Mouse (Mus musculus) layer of hippocampus, postnatal 25 days (tissue): Measurements from ENCODE around the gene Larp4. TPM values are rescaled to one million over a fixed set of nuclear protein-coding genes. Genes with fewer than 3 reads are reported as not detected.

Experiments
- DNase-seq, 2 experiments: peaks; one replicate each; pipeline ENCODE4 v3.0.0; 2022; ENCODE audit warnings: mixed read lengths in 2 of 2, low spot score in 1 of 2; ENCODE audit errors: extremely low spot score in 1 of 2
- total RNA-seq, 2 experiments: library from RNA; stranded (reverse); gene quantifications; 2 replicates each; pipeline ENCODE4 v1.2.3; 2021

Larp4 gene
- total RNA-seq, 2 experiments from 2014 or later, result 46.1 to 52.1 TPM

DNA sequence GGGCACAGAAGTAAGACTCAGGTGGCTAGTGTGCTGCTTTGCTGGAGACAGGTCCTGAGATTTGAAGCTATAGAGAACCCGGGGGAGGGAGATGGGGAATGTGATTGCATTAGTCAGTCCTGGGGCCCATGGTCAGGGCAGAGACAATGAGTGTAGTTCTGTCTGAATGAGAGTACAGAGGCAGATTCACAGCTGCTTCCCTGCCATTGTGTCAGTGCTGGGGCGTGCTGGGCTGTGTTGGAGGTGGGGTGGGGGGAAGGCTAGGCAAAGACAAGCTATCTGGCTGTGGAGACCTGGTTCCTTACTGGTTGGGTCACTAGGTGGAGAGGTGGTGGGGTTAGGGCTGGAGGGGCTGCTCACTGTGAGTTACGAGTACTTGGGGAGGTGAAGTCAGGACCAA, 82.9 kb downstream of the Larp4 start:
- no peak for DNase-seq

DNA sequence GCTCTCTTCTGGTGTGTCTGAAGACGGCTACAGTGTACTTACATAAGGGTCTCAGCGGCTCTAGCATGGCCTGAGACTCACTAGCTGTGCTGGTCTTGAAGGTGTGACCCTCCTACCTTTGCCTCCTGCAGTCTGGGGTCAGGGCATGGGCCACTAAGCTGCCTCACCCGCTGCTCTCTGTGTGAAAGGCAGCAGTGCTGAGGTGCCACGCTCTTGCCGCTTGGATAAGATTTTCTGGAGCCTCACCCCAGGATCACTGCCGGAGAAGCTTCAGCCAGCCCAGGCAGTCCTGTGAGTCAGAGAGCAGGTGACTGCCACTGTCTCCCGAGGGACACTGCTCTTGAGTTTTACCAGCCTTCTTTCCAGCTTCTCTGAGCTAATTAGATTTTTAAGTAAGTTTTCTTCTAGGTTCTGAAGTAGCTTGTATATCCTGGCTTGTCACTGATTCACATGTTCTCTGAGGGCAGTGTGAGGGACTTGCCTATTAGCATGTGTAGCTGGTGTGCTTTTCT, 86.6 kb downstream of the Larp4 start:
- DNase-seq, result no peak

DNA sequence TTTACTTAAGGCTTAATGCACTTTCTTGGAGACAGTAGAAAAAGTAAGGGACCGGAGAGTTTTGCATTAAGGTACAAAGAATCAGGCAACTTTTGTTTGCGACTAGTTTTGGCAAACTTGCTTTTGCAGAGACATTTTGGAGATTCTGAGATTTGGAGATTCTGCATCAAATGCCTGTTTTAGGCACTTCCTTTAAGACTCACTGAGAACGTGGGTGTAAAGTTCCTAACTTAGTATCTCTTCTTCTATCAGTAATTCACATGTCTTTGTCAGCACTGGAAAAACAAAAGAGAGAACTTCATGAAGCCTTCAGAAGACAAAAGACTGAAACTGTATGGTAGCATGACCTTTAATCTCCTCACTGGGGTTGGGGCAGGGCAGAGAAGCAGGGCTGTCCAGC, 87.8 kb downstream of the Larp4 start:
- no peak for DNase-seq

DNA sequence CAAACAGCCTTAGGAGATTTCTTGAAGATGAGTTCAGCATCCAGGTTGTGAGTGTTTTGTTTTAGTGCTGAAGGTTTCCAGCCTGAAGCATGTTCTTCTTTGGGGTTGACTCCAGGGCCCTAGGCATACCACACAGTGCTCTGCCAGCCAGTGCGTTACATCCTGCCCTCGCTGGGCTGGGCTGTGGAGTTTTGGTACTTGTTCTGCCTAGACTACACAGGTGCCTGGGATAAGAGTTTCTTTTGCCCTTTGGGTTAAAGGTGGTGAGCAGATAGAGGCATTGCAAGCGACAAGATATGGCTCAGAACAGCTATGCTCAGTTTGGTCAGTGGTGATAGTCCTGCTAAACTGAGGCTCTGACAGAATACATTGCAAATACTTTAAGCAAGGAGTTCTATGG, 88.3 kb downstream of the Larp4 start:
- no peak for DNase-seq

DNA sequence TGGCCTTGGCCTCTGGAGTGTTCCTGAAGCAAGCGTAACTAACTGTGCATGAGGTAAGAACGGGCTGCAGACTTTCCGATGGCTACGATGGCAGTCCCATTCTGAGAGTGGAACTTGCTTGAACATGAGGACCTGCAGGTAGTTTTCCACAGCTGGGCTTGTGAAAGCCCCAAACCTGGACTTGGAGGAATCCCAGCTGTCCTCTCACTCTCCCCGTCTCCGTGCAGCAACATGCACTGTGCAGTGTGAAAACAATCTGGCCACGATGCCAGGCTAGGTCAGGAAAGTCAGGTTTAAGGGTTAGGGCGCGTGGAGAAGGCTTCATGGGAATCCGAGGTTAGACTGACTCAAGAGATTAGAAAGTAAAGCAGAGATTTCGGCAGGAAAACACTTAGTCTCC, 89.0 kb downstream of the Larp4 start:
- DNase-seq, result no peak

DNA sequence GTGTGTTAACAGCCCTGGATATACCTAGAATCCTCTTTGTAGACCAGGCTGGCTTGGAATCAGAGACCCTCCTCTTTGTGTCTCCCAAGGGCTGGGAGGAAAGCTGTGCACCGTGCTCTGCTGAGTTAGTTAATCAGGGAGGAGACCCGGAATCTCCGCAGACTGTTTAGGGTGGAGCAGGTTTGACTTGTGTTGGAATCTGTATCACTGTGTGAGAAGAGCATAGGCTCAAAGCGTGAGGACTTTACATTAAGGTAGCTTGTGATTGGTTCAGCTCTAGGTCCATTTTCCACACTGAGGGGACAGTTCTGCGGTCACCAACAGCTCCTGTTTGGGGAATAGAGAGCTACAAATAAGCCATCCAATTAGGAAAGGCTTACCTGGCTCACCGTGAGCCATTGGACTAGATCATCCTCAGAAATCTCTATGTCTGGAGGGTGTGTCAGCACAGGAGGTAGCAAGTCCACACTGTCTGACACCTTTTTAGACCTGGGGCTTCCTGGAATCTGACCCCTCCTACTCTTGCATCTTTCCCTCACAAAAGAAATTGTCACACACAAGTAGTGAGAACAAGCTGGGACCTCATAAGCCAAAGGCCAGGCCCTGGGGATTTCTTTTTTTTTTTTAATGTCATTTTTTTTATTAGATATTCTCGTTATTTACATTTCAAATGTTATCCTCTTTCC, 89.9 kb downstream of the Larp4 start:
- DNase-seq, result no peak

DNA sequence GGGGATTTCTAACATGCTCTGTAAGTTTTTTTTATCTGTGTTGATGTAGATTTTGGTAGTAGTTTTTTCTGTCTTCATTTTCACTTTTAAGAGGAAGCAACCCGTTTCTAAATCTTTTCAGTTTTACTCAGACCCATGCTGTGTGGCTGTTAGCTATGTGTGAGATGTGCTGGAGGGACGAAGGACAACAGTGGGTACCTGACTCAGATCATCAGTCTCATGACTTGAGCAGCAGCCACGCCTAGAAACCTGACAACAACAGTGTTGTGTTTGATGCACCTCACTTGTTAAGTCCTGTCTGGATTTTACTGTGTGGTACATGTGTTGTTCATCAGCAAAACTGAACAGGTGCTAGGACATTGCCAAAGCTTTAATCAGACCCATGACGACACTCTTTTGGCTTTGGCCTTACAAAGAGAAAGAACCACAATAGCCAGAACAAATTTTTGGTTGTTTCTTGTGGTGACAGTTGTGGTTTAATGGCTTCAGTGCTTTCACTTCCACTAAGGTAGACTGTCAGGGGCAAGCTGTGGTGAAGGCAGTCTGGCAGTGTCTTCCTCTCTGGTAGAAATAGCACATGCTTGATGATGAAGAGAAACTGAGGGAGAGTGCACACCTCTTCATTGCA, 90.8 kb downstream of the Larp4 start:
- DNase-seq, result no peak

DNA sequence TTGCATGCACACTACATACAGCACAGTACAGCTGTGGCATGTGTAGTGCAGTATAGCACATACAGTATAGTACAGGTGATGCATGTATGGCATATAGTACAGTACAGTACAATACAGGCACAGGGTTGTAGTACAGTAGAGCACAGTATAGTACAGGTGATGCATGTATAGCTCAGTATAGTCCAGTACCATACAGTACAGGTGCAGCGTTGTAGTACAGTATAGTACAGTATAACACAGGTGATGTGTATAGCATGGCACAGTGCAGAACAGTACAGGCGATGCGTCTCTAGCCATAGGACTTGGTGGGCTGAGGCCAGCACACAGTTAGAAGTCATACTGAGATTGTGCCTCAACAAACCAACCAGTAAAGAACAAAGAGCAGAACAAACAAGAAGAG, 91.5 kb downstream of the Larp4 start:
- no peak for DNase-seq

DNA sequence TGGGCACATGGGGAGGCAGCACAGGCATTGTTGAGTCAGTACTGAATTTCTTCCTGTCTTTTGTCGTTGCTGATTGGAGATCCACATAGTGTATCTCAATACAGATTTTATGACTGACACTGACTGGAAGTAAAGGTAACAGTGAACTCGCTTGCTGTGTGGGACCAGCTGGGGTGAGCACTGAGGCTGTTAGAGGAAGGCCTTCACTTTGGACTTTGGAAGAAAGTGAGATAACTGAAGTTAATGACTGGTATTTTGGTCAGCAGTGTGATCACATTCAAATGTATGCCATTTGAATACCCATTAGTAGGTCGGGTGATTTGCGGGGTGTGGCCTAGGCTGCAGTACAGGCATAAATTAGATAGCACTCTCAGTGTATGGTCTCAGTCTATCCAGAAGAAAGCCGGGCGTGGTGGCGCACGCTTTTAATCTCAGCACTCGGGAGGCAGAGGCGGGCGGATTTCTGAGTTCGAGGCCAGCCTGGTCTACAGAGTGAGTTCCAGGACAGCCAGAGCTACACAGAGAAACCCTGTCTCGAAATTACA, 93.4 kb downstream of the Larp4 start:
- no peak for DNase-seq

Other genes starting within 250 kb of the Larp4 start
- gene Cox14, start 244.4 kb upstream of the Larp4 start, total RNA-seq, result 100 to 1,000 TPM; 124 to 135 TPM
- gene Cers5, start 197.2 kb upstream of the Larp4 start, total RNA-seq, result 10 to 100 TPM; 29.0 to 34.0 TPM
- gene Lima1, start 94.6 kb upstream of the Larp4 start, total RNA-seq, result 10 to 100 TPM; 10.1 to 13.8 TPM
- under 1 TPM; 0.02 to 0.07 TPM for gene Fam186a, start 3.0 kb upstream of the Larp4 start, total RNA-seq
- gene Dip2b, start 68.6 kb downstream of the Larp4 start, total RNA-seq, result 10 to 100 TPM; 52.5 to 54.3 TPM